Mouse (Mus musculus) forebrain, embryonic 16.5 days (tissue): ENCODE results near the gene Fam155a. TPM values are rescaled to one million over a fixed set of nuclear protein-coding genes. Genes with fewer than 3 reads are reported as not detected.

Experiments
- ATAC-seq: fragments of 200-750 bp; cut with Nextera tagmentation; 2 replicates; pipeline ENCODE4 v1.8.0; 2017; ENCODE audit warnings: mild to moderate bottlenecking, moderate library complexity
- H3K27ac ChIP-seq: fragments of 300-500 bp; sonication (generic); 2 replicates; pipeline ENCODE4 v1.5.1; 2014; ENCODE audit warnings: low read length, control low read depth
- H3K27me3 ChIP-seq: fragments of 300-500 bp; sonication (generic); replicated peaks from 2 replicates; pipeline ENCODE4 v1.6.1; 2014; ENCODE audit warnings: low read length; ENCODE audit not compliant: control insufficient read depth, insufficient read depth
- H3K36me3 ChIP-seq: fragments of 300-500 bp; sonication (generic); 2 replicates; pipeline ENCODE4 v1.6.1; 2014; ENCODE audit not compliant: control insufficient read depth, insufficient read depth
- H3K4me1 ChIP-seq: fragments of 300-500 bp; sonication (generic); replicated peaks from 2 replicates; pipeline ENCODE4 v1.6.1; 2014; ENCODE audit warnings: low read length; ENCODE audit not compliant: control insufficient read depth, insufficient read depth
- H3K4me2 ChIP-seq: fragments of 300-500 bp; sonication (generic); 2 replicates; pipeline ENCODE4 v1.6.1; 2014; ENCODE audit warnings: mild to moderate bottlenecking, low read length, control low read depth
- H3K4me3 ChIP-seq: fragments of 300-500 bp; sonication (generic); replicated peaks from 2 replicates; pipeline ENCODE4 v1.5.1; 2014; ENCODE audit warnings: mild to moderate bottlenecking, low read length, control low read depth
- H3K9ac ChIP-seq: fragments of 300-500 bp; sonication (generic); replicated peaks from 2 replicates; pipeline ENCODE4 v1.6.1; 2014; ENCODE audit warnings: low read depth, low read length, control low read depth
- H3K9me3 ChIP-seq: fragments of 300-500 bp; sonication (generic); 2 replicates; pipeline ENCODE4 v1.6.1; 2016; ENCODE audit warnings: low read length; ENCODE audit not compliant: control insufficient read depth
- WGBS: fragments of 180-500 bp; shearing (Covaris S2); extraction: QIAGEN DNeasy Blood & Tissue Kit; methylation state at CpG from one replicate; pipeline ENCODE4 v1.1.7; 2014; 5-methylcytosine and 5-hydroxymethylcytosine counted together
- polyA plus RNA-seq: library from polyadenylated mRNA; unstranded; fragments of >200 nt; fragmentation: Nextera tagmentation; extraction: Ambion mirVana; gene quantifications from 2 replicates; pipeline ENCODE4 v1.2.1, GENCODE M21; 2015

Gene Fam155a
- polyA plus RNA-seq, 1 experiment from 2014 or later = 17.6 TPM

DNA sequence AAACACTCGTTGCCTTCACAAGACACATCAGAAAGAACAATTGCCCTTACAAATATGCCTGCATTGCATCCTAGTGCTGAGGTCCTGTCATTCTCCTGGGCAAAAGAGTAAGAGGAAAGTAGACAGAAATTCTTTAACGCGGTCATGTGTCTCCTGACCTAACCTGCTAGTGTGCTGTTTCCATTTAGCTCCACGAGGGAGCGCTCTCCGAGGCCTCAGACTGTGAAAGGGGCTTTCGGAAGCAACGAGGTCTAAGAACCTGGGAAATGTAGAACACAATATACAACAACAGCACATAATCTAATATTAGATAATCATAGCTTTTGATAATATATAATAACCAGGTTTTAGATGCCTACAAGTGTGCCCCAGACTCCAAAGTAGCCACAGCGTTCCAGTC lies 22.4 kb upstream of the Fam155a start:
- 65% methylated on average over 9 of the region's 9 CpGs for WGBS
- no peak overlapping the region for H3K27ac ChIP-seq
- H3K9me3 ChIP-seq = no peaks in the 10 kb centered on the region
- no peak for ATAC-seq
- no peaks in the 10 kb centered on the region for H3K36me3 ChIP-seq
- no peak overlapping the region for H3K4me2 ChIP-seq
- H3K4me3 ChIP-seq = no peak overlapping the region
- no peak overlapping the region for H3K9ac ChIP-seq
- no peaks in the 10 kb centered on the region for H3K27me3 ChIP-seq
- H3K4me1 ChIP-seq = no peaks in the 10 kb centered on the region

DNA sequence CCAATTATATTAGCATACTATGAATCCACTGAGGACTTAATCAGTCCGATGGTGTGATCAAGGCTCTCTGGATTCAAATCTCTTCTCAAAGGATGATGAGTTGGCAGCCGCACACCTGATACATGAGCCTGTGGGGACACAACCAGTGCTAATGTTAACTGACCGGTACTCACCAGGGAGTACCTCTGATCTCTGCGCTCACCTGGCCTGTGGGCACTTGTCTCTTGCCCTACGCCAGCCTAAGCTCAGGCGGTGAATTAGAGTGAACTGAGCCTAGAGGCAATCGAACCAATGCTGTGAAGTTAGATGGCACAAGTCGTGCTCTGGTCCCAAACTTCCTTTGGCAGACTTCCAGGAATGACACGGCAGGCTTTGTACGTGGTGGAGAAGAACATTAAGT lies 9.4 kb upstream of the Fam155a start:
- no peak overlapping the region for H3K4me2 ChIP-seq
- H3K27me3 ChIP-seq = no peaks in the 10 kb centered on the region
- no peak overlapping the region for H3K9ac ChIP-seq
- no peak overlapping the region for H3K27ac ChIP-seq
- H3K36me3 ChIP-seq = no peaks in the 10 kb centered on the region
- ATAC-seq = no peak
- H3K4me1 ChIP-seq = no peaks in the 10 kb centered on the region
- H3K9me3 ChIP-seq = no peaks in the 10 kb centered on the region
- WGBS = 80% methylated on average over 10 of the region's 10 CpGs
- H3K4me3 ChIP-seq = no peak overlapping the region

DNA sequence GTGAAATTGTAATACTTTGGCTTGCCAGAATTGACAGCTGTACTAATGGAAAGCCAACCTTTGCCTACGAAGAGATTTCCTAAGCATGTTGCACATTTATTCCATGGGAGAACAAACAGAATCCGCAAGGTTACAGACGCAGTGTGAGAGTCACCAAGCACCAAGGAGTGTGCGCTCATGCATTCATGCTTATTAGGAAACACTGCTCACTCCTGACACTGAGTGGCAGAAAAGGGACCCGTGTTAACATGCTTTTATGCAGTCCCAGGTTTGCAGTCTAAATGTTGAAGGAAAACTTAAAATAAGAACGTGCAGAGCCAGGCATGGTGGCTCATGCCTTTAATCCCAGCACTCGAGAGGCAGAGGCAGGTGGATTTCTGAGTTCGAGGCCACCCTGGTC lies 7.2 kb upstream of the Fam155a start:
- H3K4me2 ChIP-seq = no peak overlapping the region
- peaks cover 2% of the 10 kb centered on the region; the same call in 1 of the 2 replicates for H3K27me3 ChIP-seq
- no peaks in the 10 kb centered on the region for H3K9me3 ChIP-seq
- no peak for ATAC-seq
- no peaks in the 10 kb centered on the region for H3K4me1 ChIP-seq
- no peak overlapping the region for H3K4me3 ChIP-seq
- no peak overlapping the region for H3K27ac ChIP-seq
- 61% methylated on average over 8 of the region's 8 CpGs for WGBS
- H3K9ac ChIP-seq = no peak overlapping the region
- H3K36me3 ChIP-seq = no peaks in the 10 kb centered on the region

DNA sequence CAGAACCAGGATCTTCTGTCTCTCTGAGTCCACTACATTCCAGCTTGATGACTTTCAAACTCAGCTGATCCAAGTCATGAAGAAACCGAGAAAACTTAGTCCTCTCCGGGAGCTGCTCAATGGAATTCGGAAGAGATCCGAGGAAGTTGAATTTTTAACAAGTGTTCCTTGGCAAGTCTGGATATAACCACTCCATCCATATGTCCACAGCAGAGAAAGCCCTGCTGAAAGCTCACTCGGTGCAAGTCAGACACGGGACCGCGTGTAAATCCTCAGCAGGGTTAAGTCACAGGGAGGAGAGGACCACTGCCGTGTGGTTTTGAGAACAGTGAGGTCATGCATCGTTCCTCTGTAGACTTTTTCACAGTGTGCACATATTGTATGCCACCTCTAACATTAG lies 5.9 kb upstream of the Fam155a start:
- no peak overlapping the region for H3K27ac ChIP-seq
- no peaks in the 10 kb centered on the region for H3K9me3 ChIP-seq
- ATAC-seq = no peak
- H3K27me3 ChIP-seq = peaks cover 2% of the 10 kb centered on the region; the same call in 1 of the 2 replicates
- H3K9ac ChIP-seq = no peak overlapping the region
- H3K4me3 ChIP-seq = no peak overlapping the region
- H3K36me3 ChIP-seq = no peaks in the 10 kb centered on the region
- 87% methylated on average over 10 of the region's 10 CpGs for whole genome bisulfite sequencing
- H3K4me2 ChIP-seq = no peak overlapping the region
- H3K4me1 ChIP-seq = peaks cover 5% of the 10 kb centered on the region

DNA sequence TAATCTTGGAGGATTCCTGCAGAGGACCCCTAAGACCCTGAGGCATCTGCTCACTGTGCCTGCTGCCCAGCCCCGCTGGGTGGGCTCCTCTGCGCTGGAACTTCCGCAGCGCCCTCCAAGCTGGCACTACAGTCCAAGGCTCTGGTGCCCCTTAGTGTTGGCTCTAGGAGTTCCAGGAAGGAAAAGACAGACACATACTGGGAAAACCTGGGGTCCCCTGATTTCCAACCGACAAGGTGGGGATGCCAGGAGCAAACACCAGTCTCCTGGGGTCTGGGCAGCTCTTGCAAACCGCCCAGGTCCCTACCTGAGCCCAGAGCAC lies 1.5 kb upstream of the Fam155a start:
- Histone ChIP-seq H3K27ac (0 out of 2 replicates have a peak overlapping the region, but pooled peaks have one; percentile 12), H3K4me2 (peak overlapping the region; percentile 96), H3K4me3 (peak overlapping the region; percentile 80), H3K27me3 (peaks cover 2% of the 10 kb centered on the region; the same call in 1 of the 2 replicates), H3K4me1 (peaks cover 13% of the 10 kb centered on the region), H3K36me3 (no peaks in the 10 kb centered on the region), H3K9me3 (no peaks in the 10 kb centered on the region), H3K9ac (peak overlapping the region; percentile 79)
- ATAC-seq = peak; percentile 80
- WGBS = 0% methylated on average over 6 of the region's 6 CpGs

DNA sequence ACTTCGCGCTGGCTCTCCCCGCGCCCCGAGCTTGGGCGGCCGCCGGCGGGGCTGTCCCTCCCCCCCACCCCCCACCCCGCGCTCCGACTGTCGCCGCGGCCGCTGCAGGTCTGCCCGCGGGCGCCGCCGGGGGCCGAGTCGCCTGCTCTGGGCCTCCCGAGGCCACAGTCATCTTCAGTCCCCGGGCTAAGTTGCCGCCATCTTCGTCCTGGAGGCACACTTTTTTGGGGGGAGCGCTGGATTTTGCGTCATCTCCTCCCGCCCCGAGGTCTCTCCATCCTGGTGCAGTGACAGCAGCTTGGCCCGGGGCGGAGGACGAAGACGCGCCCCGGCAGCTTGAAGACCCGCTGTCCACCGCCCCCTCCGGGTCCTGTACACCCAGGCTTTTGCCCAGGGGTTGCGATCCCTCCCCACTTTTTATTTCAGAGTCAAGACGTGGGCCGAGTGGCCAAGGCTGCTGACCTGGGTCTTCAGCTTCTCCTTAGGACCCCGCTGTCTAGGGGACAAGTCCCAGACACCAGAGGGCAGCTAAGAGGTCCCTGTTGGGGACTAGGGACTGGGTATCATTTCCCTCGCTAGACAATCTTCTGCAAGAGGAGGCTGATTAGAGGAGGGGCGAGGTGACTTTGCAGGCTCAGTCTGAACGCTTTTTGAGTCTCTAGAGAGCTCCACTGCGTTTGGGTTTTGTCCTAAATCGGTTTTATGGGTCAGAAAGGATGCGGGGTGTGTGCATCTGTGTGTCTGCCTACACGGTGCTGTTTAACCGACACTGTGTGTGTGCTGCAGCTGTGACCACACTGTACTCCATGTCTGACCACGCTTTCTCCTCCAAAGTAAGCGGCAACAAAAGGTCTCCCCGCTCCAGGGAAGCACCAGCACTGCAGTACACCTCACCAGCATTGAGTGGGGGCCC lies 901 bp upstream of the Fam155a start:
- Histone ChIP-seq H3K4me2 (peak overlapping the region; percentile 96), H3K4me3 (peak overlapping the region; percentile 80), H3K4me1 (peaks cover 13% of the 10 kb centered on the region), H3K9me3 (no peaks in the 10 kb centered on the region), H3K27me3 (peaks cover 2% of the 10 kb centered on the region; the same call in 1 of the 2 replicates), H3K36me3 (no peaks in the 10 kb centered on the region), H3K27ac (peak overlapping the region; percentile 78), H3K9ac (peak overlapping the region; percentile 79)
- WGBS = 1% methylated on average over 50 of the region's 55 CpGs
- peak; percentile 58 for ATAC-seq

DNA sequence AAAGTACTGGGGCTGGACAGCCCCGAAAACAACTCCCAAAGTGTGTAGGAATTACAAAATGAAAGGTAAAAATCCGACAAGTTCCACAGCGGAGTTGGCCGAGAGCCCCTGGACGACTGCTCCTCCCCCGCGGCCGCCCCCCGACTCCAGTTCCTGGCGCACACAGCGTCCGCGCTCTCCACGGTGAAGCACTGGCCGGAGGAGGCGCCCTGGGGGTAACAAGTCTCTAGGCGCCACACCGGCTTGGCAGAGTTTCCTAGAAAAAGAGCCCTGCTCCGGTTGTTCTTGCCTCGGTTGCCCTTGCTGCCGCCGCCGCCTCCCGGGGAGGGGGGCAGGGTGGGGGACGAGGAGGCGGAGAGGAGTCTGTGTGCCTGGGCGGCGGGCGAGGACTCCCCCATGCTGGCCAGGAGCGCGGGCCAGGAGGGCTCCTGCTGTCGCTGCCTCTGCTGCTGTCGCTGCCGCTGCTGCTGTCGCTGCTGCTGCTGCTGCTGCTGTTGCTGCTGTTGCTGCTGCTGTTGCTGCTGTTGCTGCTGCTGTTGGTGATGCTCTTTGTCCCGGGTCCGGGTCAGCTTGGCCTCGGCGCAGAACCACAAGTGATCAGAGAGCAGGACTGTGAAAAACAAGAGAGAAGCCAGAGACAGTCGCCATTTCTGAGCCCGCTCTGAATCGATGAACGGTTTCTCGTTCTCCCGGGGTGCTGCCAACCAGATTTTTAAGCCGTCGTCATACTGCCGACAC lies 531 bp downstream of the Fam155a start:
- ATAC-seq = peak; percentile 37
- 1% methylated on average over 36 of the region's 48 CpGs for WGBS
- Histone ChIP-seq H3K4me3 (peak overlapping the region; percentile 80), H3K27me3 (peaks cover 2% of the 10 kb centered on the region; the same call in 1 of the 2 replicates), H3K27ac (peak overlapping the region; percentile 78), H3K4me1 (peaks cover 13% of the 10 kb centered on the region), H3K9ac (peak overlapping the region; percentile 79), H3K36me3 (no peaks in the 10 kb centered on the region), H3K9me3 (no peaks in the 10 kb centered on the region), H3K4me2 (peak overlapping the region; percentile 96)

DNA sequence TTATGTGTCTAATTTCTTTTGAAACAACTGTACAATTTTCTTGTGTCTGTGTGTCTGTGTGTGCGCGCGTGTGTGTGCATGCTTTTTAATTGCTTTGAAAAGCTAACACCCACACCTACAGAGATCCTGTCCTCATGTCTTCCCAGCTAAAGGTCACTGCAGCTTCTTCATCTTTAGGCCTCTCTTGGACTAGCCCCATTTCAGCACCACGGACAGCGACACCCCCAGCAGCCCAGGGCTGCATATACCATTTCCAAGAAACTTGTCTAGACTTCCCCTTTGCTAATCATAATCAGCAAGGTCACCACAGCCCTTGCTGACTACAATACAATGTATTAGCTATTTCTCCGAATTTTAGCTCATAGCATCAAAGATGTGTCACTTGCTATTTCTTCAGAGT lies 1.9 kb downstream of the Fam155a start:
- Histone ChIP-seq H3K9ac (no peak overlapping the region), H3K4me3 (peak overlapping the region; percentile 80), H3K4me1 (peaks cover 13% of the 10 kb centered on the region), H3K4me2 (peak overlapping the region; percentile 96), H3K27ac (no peak overlapping the region), H3K9me3 (no peaks in the 10 kb centered on the region), H3K36me3 (no peaks in the 10 kb centered on the region), H3K27me3 (no peaks in the 10 kb centered on the region)
- 37% methylated on average over 6 of the region's 6 CpGs for WGBS
- no peak for ATAC-seq

DNA sequence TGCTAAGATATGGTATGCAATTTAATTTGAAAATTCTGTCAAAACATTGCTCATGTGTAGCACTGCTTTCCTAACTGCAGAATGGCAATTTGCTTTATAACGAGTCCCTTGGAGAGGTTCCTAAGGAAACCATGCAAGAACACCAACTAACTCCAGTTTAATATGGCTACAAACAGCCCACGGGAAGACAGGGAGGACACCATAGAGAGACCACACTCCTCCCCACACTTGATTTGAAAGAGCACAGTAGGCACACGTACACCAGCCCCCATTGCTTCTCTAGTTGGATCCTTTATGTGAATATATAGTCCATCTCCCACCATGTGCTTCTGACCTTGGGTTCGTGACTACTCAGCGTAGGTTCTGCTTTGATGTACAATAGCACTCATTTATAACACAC lies 35.8 kb downstream of the Fam155a start:
- ATAC-seq = no peak
- 66% methylated on average over 5 of the region's 5 CpGs for WGBS
- Histone ChIP-seq H3K4me2 (no peak overlapping the region), H3K4me1 (no peaks in the 10 kb centered on the region; the same call in 1 of the 2 replicates), H3K9me3 (no peaks in the 10 kb centered on the region), H3K27me3 (no peaks in the 10 kb centered on the region), H3K36me3 (no peaks in the 10 kb centered on the region), H3K9ac (no peak overlapping the region), H3K27ac (no peak overlapping the region), H3K4me3 (no peak overlapping the region)
